Mouse (Mus musculus) liver, adult 10 weeks (tissue): ENCODE results near the gene Tsga13. TPM values are rescaled to one million over a fixed set of nuclear protein-coding genes. Genes with fewer than 3 reads are reported as not detected.

Source experiments
- polyA plus RNA-seq: library from polyadenylated mRNA; stranded (reverse); fragments of 350-450 nt; fragmentation: Illumina TruSeq; extraction: RNeasy Lipid Tissue Mini Kit (QIAGEN cat#74804); gene quantifications from one replicate; pipeline ENCODE4 v1.2.3, GENCODE M21; 2014; ENCODE audit warnings: low read depth, low replicate concordance

Tsga13 gene
- not detected for polyA plus RNA-seq

DNA sequence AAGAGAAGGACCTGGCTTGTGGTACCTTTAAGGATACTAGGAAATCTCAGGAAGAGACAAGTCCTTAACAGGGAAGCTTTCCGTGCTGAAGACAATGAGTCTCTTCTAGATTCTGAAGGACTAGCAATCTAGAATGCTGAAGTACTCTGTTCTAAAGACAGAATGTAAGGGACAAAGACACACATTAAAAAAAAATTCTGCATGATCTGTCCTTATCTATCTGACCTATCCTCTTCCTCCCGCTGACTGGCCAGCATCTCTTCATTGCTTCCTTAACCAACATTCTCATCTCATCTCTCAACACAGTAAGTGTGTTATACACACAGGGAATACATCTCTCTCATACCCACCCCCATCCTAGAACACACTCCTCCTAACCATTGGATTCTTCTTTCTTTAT is at the start of gene Tsga13:
Gene Tsga13, minus strand, starts transcription at position 101 of the 400 bp plus-strand sequence.

DNA sequence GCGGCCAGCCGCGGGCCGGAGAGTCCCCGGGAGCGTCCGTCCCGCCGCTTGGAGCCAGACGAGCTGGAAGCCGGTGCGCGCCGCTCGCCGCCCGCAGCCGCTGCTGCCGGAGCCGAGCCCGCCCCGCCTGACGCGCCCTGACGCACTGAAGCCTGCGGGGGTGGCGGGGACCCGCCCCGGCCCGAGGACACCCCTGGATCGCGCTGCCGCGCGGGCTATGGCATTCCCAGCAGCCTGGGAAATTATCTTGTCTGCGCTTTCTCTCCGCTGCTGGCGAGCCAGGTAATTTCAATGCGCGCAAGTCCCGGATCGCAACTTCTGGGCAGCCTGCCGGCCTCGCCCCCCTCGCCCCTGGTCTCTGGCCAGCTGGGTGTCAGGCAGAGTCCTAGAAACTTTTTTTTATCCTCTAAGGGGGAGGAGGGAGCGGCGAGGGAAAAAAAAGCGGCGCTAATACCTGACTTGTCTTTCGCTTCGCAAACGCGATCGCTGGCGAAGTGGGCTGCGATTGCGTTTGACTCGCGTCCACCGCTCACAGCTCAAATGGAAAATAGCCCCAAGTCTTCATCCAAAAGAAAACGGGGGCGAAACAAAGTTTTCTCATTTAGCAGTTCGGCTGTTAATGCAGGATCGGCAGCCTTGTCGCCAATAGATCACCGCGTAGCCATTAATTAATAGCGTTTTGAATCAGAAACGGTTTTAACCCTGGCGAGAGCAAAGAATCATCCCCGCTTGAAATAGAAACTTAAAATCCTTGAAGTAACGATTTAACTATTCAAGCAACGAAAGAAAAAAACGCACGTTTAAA is 43.6 kb upstream of the Tsga13 start, which contains the start of gene Klf14:
Gene Klf14, minus strand, starts transcription at position 343 of the 805 bp plus-strand sequence.

DNA sequence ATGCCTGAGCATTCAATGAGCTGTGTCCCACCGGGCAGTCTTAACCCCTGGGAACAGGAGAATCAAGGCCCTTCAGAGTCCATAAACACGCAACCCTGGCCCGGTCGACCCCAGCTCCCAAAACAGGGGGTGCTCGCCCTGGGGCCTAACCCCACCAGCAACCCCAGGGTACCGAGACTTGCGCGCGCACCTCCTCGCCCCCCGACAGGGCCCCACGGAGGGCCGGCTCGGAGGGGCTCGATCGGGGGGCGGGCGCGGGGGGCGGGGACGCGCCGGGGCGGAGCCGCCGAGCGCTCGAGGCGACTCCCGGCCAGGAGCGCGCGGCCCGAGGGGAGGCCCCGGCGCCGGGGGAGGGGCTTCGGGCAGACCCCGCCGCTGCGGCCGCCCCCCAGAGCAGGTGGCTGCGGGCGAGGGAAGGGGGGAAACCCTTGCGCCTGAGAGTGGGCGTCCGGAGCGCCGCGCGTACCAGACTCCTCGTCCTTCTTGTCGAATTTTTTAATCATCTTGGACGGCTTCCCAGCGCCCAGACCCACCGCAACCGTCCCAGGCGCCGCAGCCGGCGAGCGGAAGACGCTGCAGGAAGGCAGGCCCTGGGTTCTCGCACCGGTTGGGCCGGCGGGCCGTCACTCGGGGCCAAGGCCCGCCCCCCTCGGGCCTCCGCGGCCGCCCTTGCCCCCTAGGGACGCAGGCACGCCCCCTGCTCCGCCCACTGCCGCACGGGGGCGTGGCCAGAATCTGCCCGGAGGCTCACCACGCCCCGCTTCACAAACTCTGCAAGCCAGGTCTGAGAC is 19.0 kb downstream of the Tsga13 start, which contains the start of gene Copg2:
Gene Copg2, minus strand, starts transcription at position 600 of the 791 bp plus-strand sequence.

Other genes with a start within 250 kb of the Tsga13 start
- gene Cep41, start 221.8 kb downstream of the Tsga13 start, polyA plus RNA-seq: 3.1 TPM
- gene Mest, start 192.0 kb downstream of the Tsga13 start, polyA plus RNA-seq: 3.8 TPM
- 26.9 TPM for gene Copg2, start 18.8 kb downstream of the Tsga13 start, polyA plus RNA-seq
- not detected for gene Klf14, start 43.5 kb upstream of the Tsga13 start, polyA plus RNA-seq